Mouse (Mus musculus) olfactory bulb, adult 2 months (tissue): Measurements from ENCODE around the gene Spi1.

Experiments used
- CTCF ChIP-seq: fragments of 200-500 bp; IDR thresholded peaks from 2 replicates; pipeline ENCODE4 v1.5.1; 2012; ENCODE audit warnings: low read depth, mild to moderate bottlenecking, low read length, moderate library complexity; ENCODE audit not compliant: insufficient read depth
- POLR2A ChIP-seq: fragments of 200-500 bp; IDR thresholded peaks from 2 replicates; pipeline ENCODE4 v1.6.1; 2012; ENCODE audit warnings: mild to moderate bottlenecking, low read depth, low read length, moderate library complexity; ENCODE audit not compliant: insufficient read depth

DNA sequence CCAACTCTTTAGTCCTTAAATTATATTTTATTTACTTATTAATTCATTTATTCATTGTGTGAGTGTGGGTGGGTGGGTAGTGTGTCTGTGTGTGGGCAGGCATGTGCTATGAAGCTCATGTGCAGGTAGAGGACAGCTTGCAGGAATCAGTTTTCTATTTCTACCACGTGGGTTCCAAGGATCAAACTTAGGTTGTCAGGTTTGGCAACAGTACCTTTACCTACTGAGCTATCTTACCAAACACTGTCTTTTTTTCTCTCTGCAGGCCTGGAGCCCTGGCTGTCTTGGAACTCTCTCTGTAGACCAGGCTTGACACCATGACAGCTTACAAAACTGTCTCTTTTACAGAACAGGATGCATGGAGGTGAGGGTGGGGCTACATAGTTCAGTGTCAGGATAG, 69.1 kb downstream of the Spi1 start:
- TF ChIP-seq POLR2A (no peak), CTCF (no peak)
